Mouse (Mus musculus): Measurements from ENCODE around the gene Ccdc6.
A peak's percentile ranks its signal among the peaks of the same experiment; 100 is the strongest.

Gene Ccdc6

GRCm38 (mm10) chr10:70085256-70085961, 11.5 kb upstream of the Ccdc6 start:
- H3K4me1 ChIP-seq (replicated peaks; ENCODE audit: low read depth, low read length): peaks cover 4% of the 10 kb centered on the region

GRCm38 (mm10) chr10:70088788-70089187, 8.1 kb upstream of the Ccdc6 start:
- no peaks in the 10 kb centered on the region for H3K27me3 ChIP-seq (ENCODE audit: insufficient read depth, low read length)
- no peaks in the 10 kb centered on the region for H3K36me3 ChIP-seq (ENCODE audit: insufficient read depth, low read length)
- no peak overlapping the region for H3K4me3 ChIP-seq (replicated peaks; ENCODE audit: low read length)
- H3K4me1 ChIP-seq (replicated peaks; ENCODE audit: low read depth, low read length): peaks cover 30% of the 10 kb centered on the region
- TF ChIP-seq NANOG (IDR thresholded peaks at IDR 0.05; ENCODE audit: borderline replicate concordance, low read length): no peak
- TF ChIP-seq CTCF (conservative IDR thresholded peaks at IDR 0.05; ENCODE audit: low read length): no peak
- TF ChIP-seq POU5F1 (IDR thresholded peaks at IDR 0.05; ENCODE audit: borderline replicate concordance, low read length): no peak
- H3K9me3 ChIP-seq (ENCODE audit: low read length): no peaks in the 10 kb centered on the region

More at GRCm38 (mm10) chr10:70085256-70085961, 11.5 kb upstream of the Ccdc6 start:
- Histone ChIP-seq H3K4me3 (replicated peaks; ENCODE audit: low read length) (no peak overlapping the region), H3K9me3 (ENCODE audit: low read length) (no peaks in the 10 kb centered on the region), H3K27me3 (ENCODE audit: insufficient read depth, low read length) (no peaks in the 10 kb centered on the region), H3K36me3 (ENCODE audit: insufficient read depth, low read length) (no peaks in the 10 kb centered on the region)
- TF ChIP-seq NANOG (IDR thresholded peaks at IDR 0.05; ENCODE audit: borderline replicate concordance, low read length) (no peak), CTCF (conservative IDR thresholded peaks at IDR 0.05; ENCODE audit: low read length) (no peak), POU5F1 (IDR thresholded peaks at IDR 0.05; ENCODE audit: borderline replicate concordance, low read length) (no peak)

- Histone ChIP-seq H3K36me3 (ENCODE audit: insufficient read depth, low read length) (no peaks in the 10 kb centered on the region), H3K27me3 (ENCODE audit: insufficient read depth, low read length) (no peaks in the 10 kb centered on the region), H3K4me1 (replicated peaks; ENCODE audit: low read depth, low read length) (peaks cover 50% of the 10 kb centered on the region), H3K4me3 (replicated peaks; ENCODE audit: low read length) (no peak overlapping the region), H3K9me3 (ENCODE audit: low read length) (no peaks in the 10 kb centered on the region)
- TF ChIP-seq CTCF (conservative IDR thresholded peaks at IDR 0.05; ENCODE audit: low read length): no peak
- TF ChIP-seq NANOG (IDR thresholded peaks at IDR 0.05; ENCODE audit: borderline replicate concordance, low read length): no peak
These were observed 5.0 kb upstream of the Ccdc6 start for GRCm38 (mm10) chr10:70091876-70092462.

- Histone ChIP-seq H3K27me3 (ENCODE audit: insufficient read depth, low read length) (no peaks in the 10 kb centered on the region), H3K36me3 (ENCODE audit: insufficient read depth, low read length) (peaks cover 2% of the 10 kb centered on the region), H3K9me3 (ENCODE audit: low read length) (no peaks in the 10 kb centered on the region), H3K4me3 (replicated peaks; ENCODE audit: low read length) (no peak overlapping the region), H3K4me1 (replicated peaks; ENCODE audit: low read depth, low read length) (peaks cover 58% of the 10 kb centered on the region)
- TF ChIP-seq NANOG (IDR thresholded peaks at IDR 0.05; ENCODE audit: borderline replicate concordance, low read length) (no peak), POU5F1 (IDR thresholded peaks at IDR 0.05; ENCODE audit: borderline replicate concordance, low read length) (no peak), CTCF (conservative IDR thresholded peaks at IDR 0.05; ENCODE audit: low read length) (no peak)
These were observed 3.1 kb upstream of the Ccdc6 start for GRCm38 (mm10) chr10:70093782-70094181.

- Histone ChIP-seq H3K27me3 (ENCODE audit: insufficient read depth, low read length) (no peaks in the 10 kb centered on the region), H3K36me3 (ENCODE audit: insufficient read depth, low read length) (peaks cover 10% of the 10 kb centered on the region), H3K9me3 (ENCODE audit: low read length) (no peaks in the 10 kb centered on the region), H3K4me3 (replicated peaks; ENCODE audit: low read length) (peak overlapping the region; percentile 94), H3K4me1 (replicated peaks; ENCODE audit: low read depth, low read length) (peaks cover 70% of the 10 kb centered on the region)
- TF ChIP-seq POU5F1 (IDR thresholded peaks at IDR 0.05; ENCODE audit: borderline replicate concordance, low read length) (no peak), CTCF (conservative IDR thresholded peaks at IDR 0.05; ENCODE audit: low read length) (no peak), NANOG (IDR thresholded peaks at IDR 0.05; ENCODE audit: borderline replicate concordance, low read length) (no peak)
These were observed 1.9 kb upstream of the Ccdc6 start for GRCm38 (mm10) chr10:70095031-70095470.

GRCm38 (mm10) chr10:70095506-70096270, 1.2 kb upstream of the Ccdc6 start:
- H3K4me3 ChIP-seq (replicated peaks; ENCODE audit: low read length): peak overlapping the region; percentile 94
- peaks cover 14% of the 10 kb centered on the region for H3K36me3 ChIP-seq (ENCODE audit: insufficient read depth, low read length)
- H3K4me1 ChIP-seq (replicated peaks; ENCODE audit: low read depth, low read length): peaks cover 75% of the 10 kb centered on the region
- H3K9me3 ChIP-seq (ENCODE audit: low read length): no peaks in the 10 kb centered on the region
- no peaks in the 10 kb centered on the region for H3K27me3 ChIP-seq (ENCODE audit: insufficient read depth, low read length)
- TF ChIP-seq NANOG (IDR thresholded peaks at IDR 0.05; ENCODE audit: borderline replicate concordance, low read length): no peak
- TF ChIP-seq POU5F1 (IDR thresholded peaks at IDR 0.05; ENCODE audit: borderline replicate concordance, low read length): no peak
- TF ChIP-seq CTCF (conservative IDR thresholded peaks at IDR 0.05; ENCODE audit: low read length): no peak

- Histone ChIP-seq H3K36me3 (ENCODE audit: insufficient read depth, low read length) (peaks cover 18% of the 10 kb centered on the region), H3K4me3 (replicated peaks; ENCODE audit: low read length) (peak overlapping the region; percentile 94), H3K4me1 (replicated peaks; ENCODE audit: low read depth, low read length) (peaks cover 72% of the 10 kb centered on the region), H3K27me3 (ENCODE audit: insufficient read depth, low read length) (no peaks in the 10 kb centered on the region), H3K9me3 (ENCODE audit: low read length) (no peaks in the 10 kb centered on the region)
- no peak for TF ChIP-seq POU5F1 (IDR thresholded peaks at IDR 0.05; ENCODE audit: borderline replicate concordance, low read length)
- TF ChIP-seq NANOG (IDR thresholded peaks at IDR 0.05; ENCODE audit: borderline replicate concordance, low read length): no peak
These were observed 475 bp downstream of the Ccdc6 start for GRCm38 (mm10) chr10:70097291-70097901.

Measured in E14TG2a.4 (cell line).